Mouse (Mus musculus) kidney, postnatal 0 days (tissue): ENCODE measurements around the gene Shb. TPM values are rescaled to one million over a fixed set of nuclear protein-coding genes. Genes with fewer than 3 reads are reported as not detected.

Source experiments
- ATAC-seq: fragments of 200-750 bp; cut with Nextera tagmentation; replicated peaks from 2 replicates; pipeline ENCODE4 v1.8.0; 2017; ENCODE audit warnings: low read depth, moderate number of reproducible peaks, moderate TSS enrichment, moderate library complexity; ENCODE audit not compliant: low FRiP score
- DNase-seq: peaks from one replicate; pipeline ENCODE4 v3.0.0-alpha.2; 2016; ENCODE audit warnings: low spot score
- H3K27ac ChIP-seq: fragments of 300-500 bp; sonication (generic); 2 replicates; pipeline ENCODE4 v1.5.1; 2014; ENCODE audit warnings: mild to moderate bottlenecking
- H3K27me3 ChIP-seq: fragments of 300-500 bp; sonication (generic); 2 replicates; pipeline ENCODE4 v1.6.1; 2014; ENCODE audit warnings: low read length, mixed read lengths; ENCODE audit not compliant: insufficient read depth
- H3K36me3 ChIP-seq: fragments of 300-500 bp; sonication (generic); 2 replicates; pipeline ENCODE4 v1.6.1; 2014; ENCODE audit warnings: low read length, mixed read lengths; ENCODE audit not compliant: insufficient read depth
- H3K4me1 ChIP-seq: fragments of 300-500 bp; sonication (generic); replicated peaks from 2 replicates; pipeline ENCODE4 v1.6.1; 2014; ENCODE audit warnings: antibody characterized with exemption, low read length, mixed read lengths; ENCODE audit not compliant: insufficient read depth
- H3K4me2 ChIP-seq: fragments of 300-500 bp; sonication (generic); 2 replicates; pipeline ENCODE4 v1.6.1; 2014; ENCODE audit warnings: mild to moderate bottlenecking, low read length, moderate library complexity, mixed read lengths
- H3K4me3 ChIP-seq: fragments of 300-500 bp; sonication (generic); replicated peaks from 2 replicates; pipeline ENCODE4 v1.5.1; 2014; ENCODE audit warnings: low read depth, low read length
- H3K9ac ChIP-seq: fragments of 300-500 bp; sonication (generic); 2 replicates; pipeline ENCODE4 v1.6.1; 2014; ENCODE audit warnings: low read depth, low read length
- H3K9me3 ChIP-seq: fragments of 300-500 bp; sonication (generic); replicated peaks from 2 replicates; pipeline ENCODE4 v1.6.1; 2016; ENCODE audit warnings: low read length, inconsistent platforms, mixed read lengths
- CTCF ChIP-seq: IDR thresholded peaks from 2 replicates; pipeline ENCODE4 v1.5.1; 2016; ENCODE audit warnings: antibody characterized with exemption, low read depth, mild to moderate bottlenecking, moderate library complexity
- WGBS: fragments of 180-500 bp; shearing (Covaris S2); extraction: QIAGEN DNeasy Blood & Tissue Kit; methylation state at CpG from one replicate; pipeline ENCODE4 v1.1.7; 2014; 5-methylcytosine and 5-hydroxymethylcytosine counted together
- polyA plus RNA-seq: library from polyadenylated mRNA; unstranded; fragments of >200 nt; fragmentation: Nextera tagmentation; extraction: Ambion mirVana; gene quantifications from 2 replicates; pipeline ENCODE4 v1.2.1, GENCODE M21; 2015

The Shb gene
- 5.4 and 6.6 TPM in 2 replicates for polyA plus RNA-seq

- ATAC-seq, result no peak
- no peaks in the 10 kb centered on the region for H3K27me3 ChIP-seq
- H3K4me3 ChIP-seq, result peak within 1 kb of the TSS; percentile 69
- peaks cover 16% of the 10 kb centered on the region for H3K4me1 ChIP-seq
- H3K36me3 ChIP-seq, result no peaks in the 10 kb centered on the region
- DNase-seq, result peak; percentile 85
- H3K27ac ChIP-seq, result peak within 1 kb of the TSS; percentile 94
- no peaks in the 10 kb centered on the region for H3K9me3 ChIP-seq
- WGBS, result 8% methylated on average over 7 of the region's 7 CpGs
- H3K4me2 ChIP-seq, result peak within 1 kb of the TSS; percentile 95
- no peak within 1 kb of the TSS for H3K9ac ChIP-seq
- TF ChIP-seq CTCF, result no peak
Measured at GRCm38 (mm10) chr4:45532375-45532774, at the start of gene Shb. Shb (minus strand) TSS chr4:45532470.

GRCm38 (mm10) chr4:45581095-45581494, 48.8 kb upstream of the Shb start:
- ATAC-seq (no peak), DNase-seq (no peak)
- no peak for TF ChIP-seq CTCF
- Histone ChIP-seq H3K4me1 (peaks cover 9% of the 10 kb centered on the region), H3K9ac (no peak overlapping the region), H3K27me3 (no peaks in the 10 kb centered on the region), H3K27ac (no peak overlapping the region), H3K4me2 (no peak overlapping the region), H3K36me3 (no peaks in the 10 kb centered on the region), H3K9me3 (no peaks in the 10 kb centered on the region), H3K4me3 (no peak overlapping the region)
- 90% methylated on average over 6 of the region's 6 CpGs for WGBS

- 0 out of 2 replicates have a peak overlapping the region, but pooled peaks have one; percentile 27 for H3K9ac ChIP-seq
- WGBS, result 21% methylated on average over 20 of the region's 22 CpGs
- no peak overlapping the region for H3K4me3 ChIP-seq
- H3K4me1 ChIP-seq, result peaks cover 9% of the 10 kb centered on the region
- peak; percentile 38; the same call in 1 of the 2 replicates for ATAC-seq
- no peak overlapping the region; the same call in 1 of the 2 replicates for H3K4me2 ChIP-seq
- TF ChIP-seq CTCF, result no peak
- H3K9me3 ChIP-seq, result no peaks in the 10 kb centered on the region
- DNase-seq, result peak; percentile 16
- H3K27ac ChIP-seq, result peak overlapping the region; percentile 81
- H3K36me3 ChIP-seq, result no peaks in the 10 kb centered on the region
- no peaks in the 10 kb centered on the region for H3K27me3 ChIP-seq
Measured at GRCm38 (mm10) chr4:45578554-45579370, 46.5 kb upstream of the Shb start.

GRCm38 (mm10) chr4:45577631-45578030, 45.4 kb upstream of the Shb start:
- Histone ChIP-seq H3K27ac (no peak overlapping the region; the same call in 1 of the 2 replicates), H3K4me1 (peaks cover 9% of the 10 kb centered on the region; the same call in 1 of the 2 replicates), H3K4me3 (no peak overlapping the region), H3K9ac (no peak overlapping the region), H3K4me2 (no peak overlapping the region), H3K9me3 (no peaks in the 10 kb centered on the region), H3K27me3 (no peaks in the 10 kb centered on the region), H3K36me3 (no peaks in the 10 kb centered on the region)
- WGBS, result 52% methylated on average over 8 of the region's 8 CpGs
- no peak for ATAC-seq
- DNase-seq, result no peak
- TF ChIP-seq CTCF, result no peak

- Histone ChIP-seq H3K27ac (no peak overlapping the region), H3K4me1 (peaks cover 9% of the 10 kb centered on the region; the same call in 1 of the 2 replicates), H3K9ac (no peak overlapping the region), H3K36me3 (no peaks in the 10 kb centered on the region), H3K4me2 (no peak overlapping the region), H3K9me3 (no peaks in the 10 kb centered on the region), H3K4me3 (no peak overlapping the region), H3K27me3 (no peaks in the 10 kb centered on the region)
- TF ChIP-seq CTCF, result no peak
- 62% methylated on average over 15 of the region's 15 CpGs for WGBS
- ATAC-seq, result no peak
- no peak for DNase-seq
Measured at GRCm38 (mm10) chr4:45574614-45575169, 42.4 kb upstream of the Shb start.

GRCm38 (mm10) chr4:45569521-45569920, 37.3 kb upstream of the Shb start:
- DNase-seq (no peak), ATAC-seq (no peak)
- Histone ChIP-seq H3K4me2 (no peak overlapping the region), H3K27me3 (no peaks in the 10 kb centered on the region), H3K9ac (no peak overlapping the region), H3K9me3 (no peaks in the 10 kb centered on the region), H3K27ac (no peak overlapping the region), H3K4me1 (no peaks in the 10 kb centered on the region), H3K36me3 (no peaks in the 10 kb centered on the region), H3K4me3 (no peak overlapping the region)
- WGBS, result 74% methylated on average over 5 of the region's 5 CpGs
- no peak for TF ChIP-seq CTCF
